Mouse (Mus musculus): ENCODE measurements around the gene Inpp4b. TPM values are rescaled to one million over a fixed set of nuclear protein-coding genes. Genes with fewer than 3 reads are reported as not detected.

Inpp4b gene
- polyA plus RNA-seq, 2 experiments = 3.4 to 14.0 TPM

DNA sequence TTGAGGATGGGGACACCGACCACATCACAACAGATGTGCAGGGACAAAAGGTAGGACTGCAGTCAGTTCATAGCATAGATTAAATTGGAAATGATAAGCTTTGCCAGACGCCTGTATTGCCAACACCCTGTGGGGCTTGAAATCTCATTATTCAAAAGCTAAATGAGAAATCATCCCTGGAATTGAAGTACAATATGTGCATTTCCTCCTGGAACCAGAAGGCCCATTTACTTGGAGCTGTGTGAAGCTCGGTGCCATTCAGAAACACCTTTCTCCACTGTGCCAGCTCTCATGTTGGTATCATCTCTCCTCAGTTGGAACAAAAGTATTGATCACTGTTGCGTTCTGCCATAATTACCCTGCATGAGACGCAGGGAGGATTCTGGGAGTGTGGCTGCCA lies 541.8 kb downstream of the Inpp4b start:
- Histone ChIP-seq H3K4me2 (replicated peaks; ENCODE audit: low read depth, low read length, severe bottlenecking) (no peak overlapping the region), H3K4me3 (replicated peaks; ENCODE audit: low read length) (no peak overlapping the region), H3K9ac (ENCODE audit: low read depth, low read length, severe bottlenecking) (no peak overlapping the region), H3K9me3 (ENCODE audit: control insufficient read depth, low read length) (no peaks in the 10 kb centered on the region), H3K27me3 (ENCODE audit: control insufficient read depth, insufficient read depth, low read length) (no peaks in the 10 kb centered on the region), H3K36me3 (ENCODE audit: control insufficient read depth, insufficient read depth, low read length) (no peaks in the 10 kb centered on the region), H3K4me1 (ENCODE audit: control insufficient read depth, insufficient read depth, low read length) (no peaks in the 10 kb centered on the region), H3K27ac (replicated peaks; ENCODE audit: low read depth, low read length) (no peak overlapping the region)
- no peak for TF ChIP-seq POLR2A (IDR thresholded peaks at IDR 0.05; ENCODE audit: borderline replicate concordance, extremely low read depth, insufficient read depth, insufficient read length)
- DNase-seq (ENCODE audit: low spot score) (no peak), ATAC-seq (ENCODE audit: low FRiP score, low read depth) (no peak)
- WGBS = 87% methylated on average over 5 of the region's 5 CpGs

DNA sequence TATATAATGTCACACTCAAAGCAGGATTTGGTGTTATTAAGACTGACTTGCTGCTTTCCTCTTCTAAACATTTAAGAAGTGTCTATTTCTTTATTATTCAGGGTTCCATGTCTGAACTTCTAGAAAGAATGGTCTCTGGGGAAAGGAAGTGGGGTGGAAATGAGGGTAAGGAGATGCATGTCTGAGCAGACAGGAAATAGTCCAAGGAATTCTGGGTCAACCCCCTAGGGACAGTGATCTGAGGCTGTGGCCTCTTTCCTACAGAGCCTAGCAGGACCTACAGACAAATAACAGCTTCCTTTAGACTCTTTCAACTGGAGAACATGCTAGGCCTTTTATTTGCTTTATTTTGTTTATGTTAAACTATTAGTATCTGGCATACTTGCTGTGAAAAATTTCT lies 546.5 kb downstream of the Inpp4b start:
- DNase-seq (ENCODE audit: low spot score) = no peak
- Histone ChIP-seq H3K4me1 (ENCODE audit: control insufficient read depth, insufficient read depth, low read length) (no peaks in the 10 kb centered on the region), H3K27me3 (ENCODE audit: control insufficient read depth, insufficient read depth, low read length) (no peaks in the 10 kb centered on the region), H3K27ac (replicated peaks; ENCODE audit: low read depth, low read length) (no peak overlapping the region), H3K4me3 (replicated peaks; ENCODE audit: low read length) (no peak overlapping the region), H3K9me3 (ENCODE audit: control insufficient read depth, low read length) (no peaks in the 10 kb centered on the region), H3K9ac (ENCODE audit: low read depth, low read length, severe bottlenecking) (no peak overlapping the region), H3K4me2 (replicated peaks; ENCODE audit: low read depth, low read length, severe bottlenecking) (no peak overlapping the region), H3K36me3 (ENCODE audit: control insufficient read depth, insufficient read depth, low read length) (no peaks in the 10 kb centered on the region)
- no peak for TF ChIP-seq POLR2A (IDR thresholded peaks at IDR 0.05; ENCODE audit: borderline replicate concordance, extremely low read depth, insufficient read depth, insufficient read length)
- ATAC-seq (ENCODE audit: low FRiP score, low read depth) = no peak

DNA sequence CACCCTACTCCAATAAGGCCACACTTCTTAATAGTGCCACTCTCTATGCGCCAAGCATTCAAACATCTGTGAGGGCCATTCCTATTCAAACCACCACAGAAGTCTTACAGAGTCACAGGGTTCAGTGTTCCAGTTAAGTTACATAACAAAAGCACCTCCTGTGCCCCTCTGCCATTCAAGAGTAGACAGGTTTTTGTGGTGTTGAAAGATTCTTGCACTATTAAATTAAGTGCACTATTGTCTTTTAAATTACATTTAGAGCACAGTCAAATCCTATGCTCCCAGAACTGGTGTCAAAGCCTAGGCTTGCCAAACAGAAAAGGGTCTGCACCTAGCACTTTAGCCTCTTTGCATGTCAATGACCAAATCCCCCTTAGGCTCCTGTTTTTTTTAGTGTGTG lies 550.9 kb downstream of the Inpp4b start:
- ATAC-seq (ENCODE audit: low FRiP score, low read depth) (no peak), DNase-seq (ENCODE audit: low spot score) (no peak)
- no peak overlapping the region for H3K27ac ChIP-seq (replicated peaks; ENCODE audit: low read depth, low read length)
- H3K4me3 ChIP-seq (replicated peaks; ENCODE audit: low read length) = no peak overlapping the region
- WGBS = 93% methylated on average over 1 of the region's 1 CpGs
- H3K4me2 ChIP-seq (replicated peaks; ENCODE audit: low read depth, low read length, severe bottlenecking) = no peak overlapping the region
- H3K4me1 ChIP-seq (ENCODE audit: control insufficient read depth, insufficient read depth, low read length) = no peaks in the 10 kb centered on the region
- H3K9me3 ChIP-seq (ENCODE audit: control insufficient read depth, low read length) = no peaks in the 10 kb centered on the region
- no peak overlapping the region for H3K9ac ChIP-seq (ENCODE audit: low read depth, low read length, severe bottlenecking)
- no peak for TF ChIP-seq POLR2A (IDR thresholded peaks at IDR 0.05; ENCODE audit: borderline replicate concordance, extremely low read depth, insufficient read depth, insufficient read length)
- no peaks in the 10 kb centered on the region for H3K27me3 ChIP-seq (ENCODE audit: control insufficient read depth, insufficient read depth, low read length)
- H3K36me3 ChIP-seq (ENCODE audit: control insufficient read depth, insufficient read depth, low read length) = no peaks in the 10 kb centered on the region

DNA sequence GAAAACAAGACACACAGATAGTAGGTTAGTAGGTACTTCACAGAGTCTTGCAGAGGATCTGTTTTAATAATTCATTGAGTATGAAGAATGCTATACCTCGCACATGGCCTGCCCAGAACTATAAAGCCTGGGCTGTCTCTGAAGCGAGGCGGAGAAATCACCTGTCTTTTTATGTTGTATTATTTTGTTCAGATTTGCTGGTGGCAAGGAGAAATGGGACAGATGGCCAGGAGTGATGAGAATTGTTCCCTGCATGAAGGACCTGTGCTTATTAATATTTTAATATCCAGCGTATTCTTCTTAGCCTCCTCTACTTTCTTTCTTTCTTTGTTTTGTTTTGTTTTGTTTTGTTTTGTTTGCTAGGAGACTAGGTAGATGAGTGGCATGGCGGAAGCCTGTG lies 604.5 kb downstream of the Inpp4b start:
- ATAC-seq (ENCODE audit: low FRiP score, low read depth) = no peak
- Histone ChIP-seq H3K4me3 (replicated peaks; ENCODE audit: low read length) (no peak overlapping the region), H3K27ac (replicated peaks; ENCODE audit: low read depth, low read length) (no peak overlapping the region), H3K9ac (ENCODE audit: low read depth, low read length, severe bottlenecking) (no peak overlapping the region), H3K36me3 (ENCODE audit: control insufficient read depth, insufficient read depth, low read length) (no peaks in the 10 kb centered on the region), H3K27me3 (ENCODE audit: control insufficient read depth, insufficient read depth, low read length) (no peaks in the 10 kb centered on the region), H3K4me1 (ENCODE audit: control insufficient read depth, insufficient read depth, low read length) (no peaks in the 10 kb centered on the region), H3K9me3 (ENCODE audit: control insufficient read depth, low read length) (no peaks in the 10 kb centered on the region), H3K4me2 (replicated peaks; ENCODE audit: low read depth, low read length, severe bottlenecking) (no peak overlapping the region)
- no peak for DNase-seq (ENCODE audit: low spot score)
- 88% methylated on average over 5 of the region's 5 CpGs for WGBS
- no peak for TF ChIP-seq POLR2A (IDR thresholded peaks at IDR 0.05; ENCODE audit: borderline replicate concordance, extremely low read depth, insufficient read depth, insufficient read length)

- Histone ChIP-seq H3K4me2 (replicated peaks; ENCODE audit: low read depth, low read length, severe bottlenecking) (no peak overlapping the region), H3K9me3 (ENCODE audit: control insufficient read depth, low read length) (no peaks in the 10 kb centered on the region), H3K9ac (ENCODE audit: low read depth, low read length, severe bottlenecking) (no peak overlapping the region), H3K36me3 (ENCODE audit: control insufficient read depth, insufficient read depth, low read length) (no peaks in the 10 kb centered on the region), H3K4me1 (ENCODE audit: control insufficient read depth, insufficient read depth, low read length) (no peaks in the 10 kb centered on the region), H3K4me3 (replicated peaks; ENCODE audit: low read length) (no peak overlapping the region), H3K27ac (replicated peaks; ENCODE audit: low read depth, low read length) (no peak overlapping the region), H3K27me3 (ENCODE audit: control insufficient read depth, insufficient read depth, low read length) (no peaks in the 10 kb centered on the region)
- no peak for TF ChIP-seq POLR2A (IDR thresholded peaks at IDR 0.05; ENCODE audit: borderline replicate concordance, extremely low read depth, insufficient read depth, insufficient read length)
- DNase-seq (ENCODE audit: low spot score) (no peak), ATAC-seq (ENCODE audit: low FRiP score, low read depth) (no peak)
- WGBS = 83% methylated on average over 2 of the region's 2 CpGs
Measured at GRCm38 (mm10) chr8:81953101-81953500, 610.7 kb downstream of the Inpp4b start.

- Histone ChIP-seq H3K27ac (replicated peaks; ENCODE audit: low read depth, low read length) (no peak overlapping the region), H3K4me2 (replicated peaks; ENCODE audit: low read depth, low read length, severe bottlenecking) (0 out of 2 replicates have a peak overlapping the region, but pooled peaks have one; percentile 0), H3K4me1 (ENCODE audit: control insufficient read depth, insufficient read depth, low read length) (peaks cover 4% of the 10 kb centered on the region; the same call in 1 of the 2 replicates), H3K4me3 (replicated peaks; ENCODE audit: low read length) (no peak overlapping the region), H3K36me3 (ENCODE audit: control insufficient read depth, insufficient read depth, low read length) (no peaks in the 10 kb centered on the region), H3K9ac (ENCODE audit: low read depth, low read length, severe bottlenecking) (no peak overlapping the region), H3K27me3 (ENCODE audit: control insufficient read depth, insufficient read depth, low read length) (no peaks in the 10 kb centered on the region), H3K9me3 (ENCODE audit: control insufficient read depth, low read length) (no peaks in the 10 kb centered on the region)
- ATAC-seq (ENCODE audit: low FRiP score, low read depth) (no peak), DNase-seq (ENCODE audit: low spot score) (peak; percentile 28)
- TF ChIP-seq POLR2A (IDR thresholded peaks at IDR 0.05; ENCODE audit: borderline replicate concordance, extremely low read depth, insufficient read depth, insufficient read length) = no peak
- 23% methylated on average over 8 of the region's 8 CpGs for WGBS
Measured at GRCm38 (mm10) chr8:81985128-81985665, 642.8 kb downstream of the Inpp4b start.
